ENCODE assay signal across 10 mouse cellular contexts in genomic region chr7:45490822-45491221, GRCm38 (mm10). TPM values are rescaled to one million over a fixed set of nuclear protein-coding genes. Genes with fewer than 3 reads are reported as not detected.
DNase-seq lines count a peak whose midpoint lies in the region; ATAC-seq and TF ChIP-seq lines count a peak whose summit lies in the region.
"Had no signal": no experiment of that assay in that cellular context is flagged by ENCODE, and none has a peak within 500 bp of the region (broad histone marks: within the 10 kb centered on the region; RNA-seq: fewer than 3 reads in every experiment).

No protein-coding gene starts in this region.

- no peak overlapping the region; the same call in 1 of the 2 replicates for H3K9ac ChIP-seq in hindbrain, embryonic 13.5 days
- H3K9ac ChIP-seq in hindbrain, embryonic 14.5 days, result no peak overlapping the region
- H3K9ac ChIP-seq: midbrain, embryonic 12.5 days had no signal

- H3K4me3 ChIP-seq in hindbrain, embryonic 10.5 days, result no peak overlapping the region
- H3K4me3 ChIP-seq in hindbrain, embryonic 13.5 days, result no peak overlapping the region
- no peak overlapping the region for H3K4me3 ChIP-seq in hindbrain, embryonic 14.5 days (replicated peaks; ENCODE audit: low read length)
- H3K4me3 ChIP-seq: midbrain, embryonic 12.5 days had no signal

- no peak overlapping the region for H3K4me2 ChIP-seq in hindbrain, embryonic 13.5 days
- no peak overlapping the region for H3K4me2 ChIP-seq in hindbrain, embryonic 14.5 days (replicated peaks)
- H3K4me2 ChIP-seq: midbrain, embryonic 12.5 days had no signal

- WGBS in hindbrain, embryonic 10.5 days, result 51% methylated on average over 9 of the region's 9 CpGs
- WGBS in hindbrain, embryonic 13.5 days, result 54% methylated on average over 9 of the region's 9 CpGs
- 50% methylated on average over 9 of the region's 9 CpGs for WGBS in hindbrain, embryonic 14.5 days

- peaks cover 39% of the 10 kb centered on the region for H3K4me1 ChIP-seq in hindbrain, embryonic 10.5 days (replicated peaks)
- peaks cover 25% of the 10 kb centered on the region for H3K4me1 ChIP-seq in hindbrain, embryonic 13.5 days (replicated peaks)
- H3K4me1 ChIP-seq in hindbrain, embryonic 14.5 days (replicated peaks; ENCODE audit: control insufficient read depth, insufficient read depth, low read length), result peaks cover 11% of the 10 kb centered on the region; the same call in 1 of the 2 replicates

- no peak for TF ChIP-seq POLR2A in brain, embryonic 14.5 days (IDR thresholded peaks at IDR 0.05; ENCODE audit: borderline replicate concordance, extremely low read depth, insufficient read depth, insufficient read length, poor library complexity, severe bottlenecking)

- no peak for ATAC-seq in hindbrain, embryonic 13.5 days (ENCODE audit: low FRiP score)
- no peak for ATAC-seq in hindbrain, embryonic 14.5 days (ENCODE audit: low FRiP score)

- H3K27ac ChIP-seq in hindbrain, embryonic 10.5 days, result no peak overlapping the region
- H3K27ac ChIP-seq in hindbrain, embryonic 13.5 days, result no peak overlapping the region
- 0 out of 2 replicates have a peak overlapping the region, but pooled peaks have one; percentile 3 for H3K27ac ChIP-seq in hindbrain, embryonic 14.5 days
- H3K27ac ChIP-seq: midbrain, embryonic 12.5 days had no signal

- H3K9me3 ChIP-seq in hindbrain, embryonic 10.5 days, result no peaks in the 10 kb centered on the region
- no peaks in the 10 kb centered on the region for H3K9me3 ChIP-seq in hindbrain, embryonic 13.5 days
- no peaks in the 10 kb centered on the region for H3K9me3 ChIP-seq in hindbrain, embryonic 14.5 days (ENCODE audit: control insufficient read depth, low read length)
- H3K9me3 ChIP-seq: midbrain, embryonic 12.5 days had no signal

- H3K36me3 ChIP-seq in hindbrain, embryonic 10.5 days, result peaks cover 49% of the 10 kb centered on the region
- H3K36me3 ChIP-seq in hindbrain, embryonic 13.5 days, result peaks cover 39% of the 10 kb centered on the region
- H3K36me3 ChIP-seq in hindbrain, embryonic 14.5 days (replicated peaks; ENCODE audit: control insufficient read depth, insufficient read depth), result peaks cover 40% of the 10 kb centered on the region

- H3K27me3 ChIP-seq in hindbrain, embryonic 10.5 days (ENCODE audit: insufficient read depth, poor library complexity, severe bottlenecking), result no peaks in the 10 kb centered on the region
- H3K27me3 ChIP-seq in hindbrain, embryonic 13.5 days, result no peaks in the 10 kb centered on the region
- H3K27me3 ChIP-seq in hindbrain, embryonic 14.5 days (ENCODE audit: control insufficient read depth, insufficient read depth, low read length), result no peaks in the 10 kb centered on the region
- H3K27me3 ChIP-seq: midbrain, embryonic 12.5 days had no signal

- DNase-seq in hindbrain, embryonic 10.5 days (ENCODE audit: low spot score), result peak; percentile 43
- DNase-seq in brain, embryonic 14.5 days (ENCODE audit: low read depth), result peak; percentile 16
- no peak for DNase-seq in hindbrain, embryonic 14.5 days (ENCODE audit: low spot score)
- DNase-seq in mesoderm, embryonic 11.5 days (ENCODE audit: low read depth, low spot score), result peak; percentile 40
- DNase-seq in testis, postnatal 14 days (ENCODE audit: low spot score), result no peak
- no peak for DNase-seq in urinary bladder, postnatal 25 days (ENCODE audit: low spot score)
- no peak for DNase-seq in thymus, postnatal 4 days
- DNase-seq: gastrocnemius, postnatal 36 days had no signal

- TF ChIP-seq CTCF in brain, embryonic 14.5 days (IDR thresholded peaks at IDR 0.05; ENCODE audit: borderline replicate concordance, extremely low read depth, insufficient read depth, insufficient read length), result no peak

RNA-seq across cellular contexts. Expression of gene Dhdh, which starts 2.2 kb away (rescaled TPM):
- 4.8 and 6.7 TPM in 2 replicates for polyA plus RNA-seq in hindbrain, embryonic 10.5 days (2016; fragmentation: Nextera tagmentation; extraction: Ambion mirVana)
- polyA plus RNA-seq in hindbrain, embryonic 13.5 days (2015; fragmentation: Nextera tagmentation; extraction: Ambion mirVana), result 3.4 and 4.2 TPM in 2 replicates
- polyA plus RNA-seq in brain, embryonic 14.5 days (2012; rRNA removed), result 2.0 and 2.8 TPM in 2 replicates
- 2.8 and 3.6 TPM in 2 replicates for polyA plus RNA-seq in hindbrain, embryonic 14.5 days (2014; fragmentation: Nextera tagmentation; extraction: Ambion mirVana)

RNA-seq across cellular contexts. Expression of gene Gm45808, which starts 4.2 kb away (rescaled TPM):
- polyA plus RNA-seq in hindbrain, embryonic 10.5 days (2016; fragmentation: Nextera tagmentation; extraction: Ambion mirVana), result not detected in 2 replicates
- polyA plus RNA-seq in hindbrain, embryonic 13.5 days (2015; fragmentation: Nextera tagmentation; extraction: Ambion mirVana), result not detected in 2 replicates
- polyA plus RNA-seq in brain, embryonic 14.5 days (2012; rRNA removed), result 0.30 TPM in 1 of 2 replicates, not detected in the other
- polyA plus RNA-seq in hindbrain, embryonic 14.5 days (2014; fragmentation: Nextera tagmentation; extraction: Ambion mirVana), result not detected in 2 replicates
- polyA plus RNA-seq: midbrain, embryonic 12.5 days had no signal

RNA-seq across cellular contexts. Expression of gene Tulp2, which starts 9.1 kb away (rescaled TPM):
- 0.47 and 1.2 TPM in 2 replicates for polyA plus RNA-seq in hindbrain, embryonic 10.5 days (2016; fragmentation: Nextera tagmentation; extraction: Ambion mirVana)
- polyA plus RNA-seq in hindbrain, embryonic 13.5 days (2015; fragmentation: Nextera tagmentation; extraction: Ambion mirVana), result 0.13 and 0.22 TPM in 2 replicates
- 0.11 and 0.18 TPM in 2 replicates for polyA plus RNA-seq in brain, embryonic 14.5 days (2012; rRNA removed)
- 0.13 and 0.35 TPM in 2 replicates for polyA plus RNA-seq in hindbrain, embryonic 14.5 days (2014; fragmentation: Nextera tagmentation; extraction: Ambion mirVana)

RNA-seq across cellular contexts. Expression of gene Nucb1, which starts 19.4 kb away (rescaled TPM):
- 110 and 115 TPM in 2 replicates for polyA plus RNA-seq in hindbrain, embryonic 10.5 days (2016; fragmentation: Nextera tagmentation; extraction: Ambion mirVana)
- 120 and 121 TPM in 2 replicates for polyA plus RNA-seq in hindbrain, embryonic 13.5 days (2015; fragmentation: Nextera tagmentation; extraction: Ambion mirVana)
- 92.0 and 111 TPM in 2 replicates for polyA plus RNA-seq in brain, embryonic 14.5 days (2012; rRNA removed)
- 121 and 122 TPM in 2 replicates for polyA plus RNA-seq in hindbrain, embryonic 14.5 days (2014; fragmentation: Nextera tagmentation; extraction: Ambion mirVana)

RNA-seq across cellular contexts. Expression of gene Bax, which starts 24.1 kb away (rescaled TPM):
- polyA plus RNA-seq in hindbrain, embryonic 10.5 days (2016; fragmentation: Nextera tagmentation; extraction: Ambion mirVana), result 264 and 295 TPM in 2 replicates
- 253 and 271 TPM in 2 replicates for polyA plus RNA-seq in hindbrain, embryonic 13.5 days (2015; fragmentation: Nextera tagmentation; extraction: Ambion mirVana)
- polyA plus RNA-seq in brain, embryonic 14.5 days (2012; rRNA removed), result 168 and 237 TPM in 2 replicates
- 182 and 190 TPM in 2 replicates for polyA plus RNA-seq in hindbrain, embryonic 14.5 days (2014; fragmentation: Nextera tagmentation; extraction: Ambion mirVana)

Comparison
In these comparisons a context has a peak if more than half of its experiments do, and no peak if none do; other contexts are left out.
1. DNase-seq: peak in hindbrain, embryonic 10.5 days (single experiment), brain, embryonic 14.5 days (single experiment) and mesoderm, embryonic 11.5 days (single experiment); none in hindbrain, embryonic 14.5 days (single experiment), testis, postnatal 14 days (single experiment), urinary bladder, postnatal 25 days (single experiment) and thymus, postnatal 4 days (single experiment).